Mouse (Mus musculus) embryo, embryonic 11.5 days (tissue): ENCODE results near the gene Secisbp2l.

Source experiments
- DNase-seq: peaks from one replicate; pipeline ENCODE4 v3.0.0-alpha.2; 2012; ENCODE audit warnings: low read depth, low spot score

Secisbp2l gene

GRCm38 (mm10) chr2:125783868-125784267 is 1.2 kb upstream of the Secisbp2l start:
- no peak for DNase-seq

DNA sequence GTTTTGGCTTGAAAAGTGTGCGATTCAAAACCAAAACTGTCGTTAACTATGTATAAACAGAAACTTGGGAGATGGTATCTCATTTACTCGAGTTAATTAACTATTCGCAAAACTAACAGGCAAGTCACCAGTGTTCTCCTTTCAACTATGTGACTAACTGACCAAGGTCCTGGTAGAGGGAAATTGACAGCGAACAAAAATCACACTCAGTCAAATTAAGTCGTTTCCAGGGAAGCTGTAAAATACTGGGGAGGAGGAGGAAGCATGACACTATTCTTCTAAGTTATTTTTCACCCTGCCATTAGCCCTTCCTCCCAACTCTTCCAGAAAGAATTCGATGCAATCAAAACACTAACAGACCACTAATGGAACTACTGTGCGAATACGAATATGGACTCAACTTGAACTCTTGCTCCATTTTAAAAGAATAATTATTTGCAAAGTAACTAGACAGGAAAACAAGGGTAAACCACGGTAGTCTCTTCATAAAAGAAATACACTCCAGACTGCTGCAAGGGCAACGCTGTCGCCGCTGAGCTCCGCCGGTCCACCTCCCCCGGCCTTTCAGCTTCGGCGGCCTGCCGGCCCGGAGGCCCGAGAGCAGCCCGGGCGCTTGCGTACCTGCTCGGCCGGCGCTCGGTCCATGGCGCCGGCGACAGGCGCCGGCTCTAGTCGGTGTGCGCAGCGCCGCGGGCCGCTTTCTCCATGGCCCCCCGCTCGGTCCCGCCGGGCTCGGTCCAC is 522 bp downstream of the Secisbp2l start:
- no peak for DNase-seq

- DNase-seq: no peak
Measured at GRCm38 (mm10) chr2:125781006-125781405, 1.7 kb downstream of the Secisbp2l start.

DNA sequence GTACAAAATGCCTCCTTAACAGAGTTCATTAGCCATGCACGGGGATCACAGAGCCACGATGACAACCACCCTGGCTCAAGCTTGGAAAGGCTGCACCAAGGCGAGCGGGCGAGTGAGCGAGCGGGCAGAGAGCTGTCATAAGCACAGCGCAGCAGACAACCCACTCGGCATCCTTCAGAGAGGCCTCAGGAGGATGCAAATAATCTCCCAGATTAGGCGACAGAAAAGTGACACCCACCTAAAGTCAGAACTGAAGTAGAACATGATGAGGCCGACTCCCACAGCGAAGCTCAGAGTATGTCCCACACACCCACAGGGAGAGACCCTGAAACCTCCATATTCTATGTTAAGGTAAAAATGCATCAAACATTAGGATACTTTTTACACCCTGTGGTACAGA is 4.3 kb downstream of the Secisbp2l start:
- no peak for DNase-seq

GRCm38 (mm10) chr2:125777018-125777417 is 5.7 kb downstream of the Secisbp2l start:
- no peak for DNase-seq

DNA sequence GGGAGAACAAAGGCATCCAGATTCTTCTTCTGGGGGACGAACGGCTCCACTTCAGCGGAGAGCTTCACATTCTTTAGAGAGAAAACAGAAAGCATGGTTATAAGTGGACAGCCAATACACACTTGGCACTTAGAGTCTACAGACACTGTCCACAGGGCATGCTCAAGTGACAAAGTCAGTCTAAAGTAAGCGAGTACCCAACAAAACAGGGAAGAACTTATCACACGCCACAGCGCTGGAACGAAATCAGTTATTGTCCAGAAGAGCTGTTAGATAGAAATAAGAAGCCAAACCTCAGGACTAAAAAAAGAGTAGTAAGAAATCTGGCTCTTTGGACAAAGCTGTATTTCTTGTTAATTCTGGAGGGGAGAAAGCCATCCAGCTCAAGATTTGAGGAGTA is 7.0 kb downstream of the Secisbp2l start:
- DNase-seq: no peak

GRCm38 (mm10) chr2:125774846-125775245 is 7.8 kb downstream of the Secisbp2l start:
- no peak for DNase-seq

DNA sequence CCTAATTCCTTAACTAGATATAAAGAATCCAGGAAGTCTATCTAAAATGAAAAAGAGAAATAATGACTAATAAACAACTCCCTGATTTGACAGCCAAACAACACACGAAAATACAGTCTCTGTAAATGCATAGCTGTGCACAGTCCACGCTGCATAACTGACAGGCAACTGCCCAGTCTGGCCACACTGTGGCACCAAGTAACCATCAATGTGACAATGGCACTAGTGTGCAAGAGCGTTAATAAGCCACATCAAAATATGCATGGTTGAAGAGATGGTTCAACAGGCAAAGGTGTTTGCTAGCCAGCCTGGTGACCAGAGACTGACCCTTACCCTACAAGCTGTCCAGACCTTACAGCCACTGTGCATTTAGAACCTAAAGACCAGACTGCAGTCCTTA is 17.6 kb downstream of the Secisbp2l start:
- DNase-seq: no peak

- DNase-seq: no peak
Measured at GRCm38 (mm10) chr2:125764531-125764930, 18.1 kb downstream of the Secisbp2l start.

- DNase-seq: no peak
Measured at GRCm38 (mm10) chr2:125749330-125749729, 33.3 kb downstream of the Secisbp2l start.

GRCm38 (mm10) chr2:125739338-125739737 is 43.3 kb downstream of the Secisbp2l start:
- no peak for DNase-seq

GRCm38 (mm10) chr2:125738718-125739117 is 44.0 kb downstream of the Secisbp2l start:
- DNase-seq: no peak

GRCm38 (mm10) chr2:125736025-125736343 is 46.7 kb downstream of the Secisbp2l start:
- no peak for DNase-seq

GRCm38 (mm10) chr2:125735333-125736024 is 47.2 kb downstream of the Secisbp2l start:
- no peak for DNase-seq

GRCm38 (mm10) chr2:125734741-125735140 is 47.9 kb downstream of the Secisbp2l start:
- DNase-seq: no peak

GRCm38 (mm10) chr2:125731763-125732560 is 50.7 kb downstream of the Secisbp2l start:
- peak; percentile 93 for DNase-seq

DNA sequence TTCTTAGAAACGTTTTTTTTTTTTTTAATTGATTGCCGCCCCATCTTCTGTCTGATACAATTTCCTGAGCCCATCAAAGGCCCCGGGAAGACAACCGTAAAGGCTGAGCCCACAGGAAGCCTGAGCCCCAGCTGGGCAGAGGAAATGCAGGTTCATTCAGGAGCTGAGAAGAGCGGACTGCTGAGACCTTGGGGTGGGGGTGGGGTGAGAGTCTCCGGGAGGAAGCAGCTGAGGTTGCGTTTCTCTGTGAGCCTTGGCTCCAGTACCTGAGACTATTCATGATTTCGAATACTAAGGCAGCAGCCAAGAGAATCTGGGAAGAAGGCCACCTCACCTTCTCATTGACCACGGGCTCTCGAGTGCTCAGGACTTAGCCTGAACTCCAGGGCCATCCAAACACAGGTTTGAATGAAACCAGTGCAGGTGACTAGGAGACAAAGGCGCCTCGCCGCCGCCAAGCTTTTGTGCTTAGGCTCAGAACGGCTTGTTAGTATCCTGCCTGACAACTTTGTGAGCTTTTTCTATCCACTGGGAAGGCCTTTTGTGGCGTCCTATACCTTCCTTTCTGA is 58.0 kb downstream of the Secisbp2l start:
- DNase-seq: no peak

DNA sequence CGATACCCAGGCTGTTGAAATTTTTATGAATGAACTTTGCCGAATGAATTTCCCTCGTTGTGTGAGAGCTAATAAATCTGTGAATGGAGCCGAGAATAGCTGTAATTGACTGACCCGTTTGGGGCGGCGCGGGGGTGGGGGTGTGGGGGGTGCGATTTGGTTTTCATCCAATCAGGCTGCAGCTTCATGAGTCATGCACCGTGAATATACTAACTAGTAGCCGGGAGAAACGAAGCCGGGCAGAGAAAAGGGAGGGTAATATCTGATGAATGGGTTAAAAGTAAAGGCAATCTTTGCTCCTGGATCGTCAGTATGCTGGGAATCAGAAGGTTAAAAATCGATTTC is 58.6 kb downstream of the Secisbp2l start, which contains the start of gene Shc4:
Gene Shc4 (minus strand): TSS at position 63 of the 345 bp plus-strand sequence.
- DNase-seq: no peak

- DNase-seq: no peak
Measured at GRCm38 (mm10) chr2:125723408-125724085, 59.1 kb downstream of the Secisbp2l start.

- no peak for DNase-seq
Measured at GRCm38 (mm10) chr2:125723086-125723407, 59.6 kb downstream of the Secisbp2l start.

DNA sequence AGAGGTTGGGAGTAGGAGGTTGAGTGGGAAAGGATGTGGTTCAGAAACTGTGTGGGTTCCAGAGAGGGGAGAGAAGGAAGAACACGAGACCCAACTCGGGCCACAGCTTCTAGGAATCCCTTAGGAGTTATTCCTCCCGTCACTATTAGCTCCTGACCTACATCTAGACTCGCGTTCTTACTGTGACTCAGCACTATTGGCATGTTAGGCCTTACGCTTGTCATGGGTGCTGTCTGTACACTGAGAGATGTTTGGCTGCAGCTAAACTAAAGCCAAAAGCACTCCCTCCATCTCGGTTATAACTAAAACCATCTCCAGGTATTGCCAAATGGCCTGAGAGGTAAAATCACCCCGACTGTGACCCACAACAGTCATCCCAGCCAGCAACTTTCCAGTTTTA is 66.1 kb downstream of the Secisbp2l start:
- no peak for DNase-seq

DNA sequence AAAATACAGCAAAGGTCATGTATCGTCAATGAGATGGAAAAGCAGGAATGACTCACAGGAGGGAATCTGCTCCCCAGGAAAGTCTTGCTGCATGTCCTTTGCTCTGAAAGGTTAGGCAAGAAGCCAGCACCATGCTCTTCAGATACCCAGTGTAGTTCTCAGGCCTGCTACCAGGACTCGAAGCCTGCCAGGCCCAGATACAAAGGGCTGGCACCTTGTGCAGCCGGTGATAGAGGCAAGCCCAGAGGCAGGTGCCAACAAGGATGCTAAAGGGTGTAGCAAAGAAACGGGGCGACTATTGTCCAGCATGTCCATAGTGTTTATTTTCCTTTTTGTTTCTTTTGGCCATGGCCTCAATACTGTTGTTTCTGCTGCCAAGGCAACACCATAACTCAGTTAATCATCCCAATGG is 76.2 kb downstream of the Secisbp2l start:
- DNase-seq: no peak
